Mouse (Mus musculus) CH12.LX (cell line): ENCODE data around the gene Ccl7. TPM values are rescaled to one million over a fixed set of nuclear protein-coding genes. Genes with fewer than 3 reads are reported as not detected.

Experiments used
- DNase-seq: peaks from one replicate; pipeline ENCODE4 v3.0.0-alpha.2; 2013; ENCODE audit errors: extremely low read depth
- H3K27ac ChIP-seq: 2 replicates; pipeline ENCODE4 v1.5.1; 2012; ENCODE audit warnings: low read depth, mild to moderate bottlenecking, control low read depth, moderate library complexity; ENCODE audit not compliant: insufficient read depth
- H3K27me3 ChIP-seq: replicated peaks from 2 replicates; pipeline ENCODE3; 2012; ENCODE audit warnings: inconsistent platforms
- H3K36me3 ChIP-seq, 2 experiments: replicated peaks in 1 of 2; 2 replicates each; pipeline versions ENCODE3 to v1.6.1; 2012; ENCODE audit warnings: inconsistent platforms in 1 of 2, low read length in 1 of 2, mild to moderate bottlenecking in 1 of 2, mixed read lengths in 1 of 2, moderate library complexity in 1 of 2; ENCODE audit not compliant: control insufficient read depth in 1 of 2, insufficient read depth in 1 of 2
- H3K4me1 ChIP-seq, 2 experiments: 2 replicates each; pipeline ENCODE4 v1.6.1; 2012; ENCODE audit warnings: inconsistent platforms in 1 of 2, moderate library complexity in 1 of 2; ENCODE audit not compliant: insufficient read depth in 2 of 2, control insufficient read depth in 1 of 2
- H3K4me2 ChIP-seq: 2 replicates; pipeline ENCODE4 v1.6.1; 2012; ENCODE audit warnings: low read depth, mild to moderate bottlenecking, control low read depth; ENCODE audit not compliant: poor library complexity, insufficient read depth, severe bottlenecking
- H3K4me3 ChIP-seq, 3 experiments: fragments of 150-350 bp in 1 of 3; sonication (generic) in 1 of 3; replicated peaks in 1 of 3; 2 replicates each; pipeline versions ENCODE3 to v1.5.1; 2011 to 2012; ENCODE audit warnings: low read depth in 2 of 3, low read length in 2 of 3, mild to moderate bottlenecking in 2 of 3, moderate library complexity in 2 of 3, control low read depth in 1 of 3, improper control_type of control experiment in 1 of 3, inconsistent platforms in 1 of 3, mixed read lengths in 1 of 3; ENCODE audit not compliant: poor library complexity in 1 of 3
- H3K79me2 ChIP-seq: replicated peaks from 2 replicates; pipeline ENCODE4 v1.6.1; 2012; ENCODE audit warnings: mild to moderate bottlenecking, moderate library complexity; ENCODE audit not compliant: control insufficient read depth, poor library complexity, insufficient read depth, severe bottlenecking; ENCODE audit errors: extremely low read depth
- H3K9ac ChIP-seq: 2 replicates; pipeline ENCODE4 v1.6.1; 2012; ENCODE audit warnings: low read depth, mild to moderate bottlenecking, control low read depth, moderate library complexity; ENCODE audit not compliant: insufficient read depth
- H3K9me3 ChIP-seq: replicated peaks from 2 replicates; pipeline ENCODE3; 2012; ENCODE audit warnings: low read length, inconsistent platforms, mixed read lengths
- CTCF ChIP-seq, 2 experiments: IDR thresholded peaks in 1 of 2; conservative IDR thresholded peaks in 1 of 2; 2 replicates each; pipeline ENCODE4 v1.5.1; 2011 to 2012; ENCODE audit warnings: low read depth in 2 of 2, low read length in 2 of 2, improper control_type of control experiment in 1 of 2, inconsistent platforms in 1 of 2, mild to moderate bottlenecking in 1 of 2, moderate library complexity in 1 of 2
- ELF1 ChIP-seq: IDR thresholded peaks from 2 replicates; pipeline ENCODE4 v1.6.1; 2014; ENCODE audit warnings: low read depth, mild to moderate bottlenecking, inconsistent platforms, low read length, improper control_type of control experiment
- EP300 ChIP-seq: IDR thresholded peaks from 2 replicates; pipeline ENCODE4 v1.6.1; 2011; ENCODE audit warnings: low read length, improper control_type of control experiment
- IRF4 ChIP-seq: IDR thresholded peaks from 2 replicates; pipeline ENCODE4 v1.6.1; 2014; ENCODE audit warnings: low read depth, mild to moderate bottlenecking, inconsistent platforms, low read length, improper control_type of control experiment
- JUND ChIP-seq: conservative IDR thresholded peaks from 2 replicates; pipeline ENCODE4 v1.6.1; 2011; ENCODE audit warnings: low read depth, low read length, improper control_type of control experiment
- MYC ChIP-seq: IDR thresholded peaks from 2 replicates; pipeline ENCODE4 v1.6.1; 2011; ENCODE audit warnings: low read depth, mild to moderate bottlenecking, improper control_type of control experiment, low read length
- NRF1 ChIP-seq: IDR thresholded peaks from 2 replicates; pipeline ENCODE4 v1.6.1; 2014; ENCODE audit warnings: low read depth, mild to moderate bottlenecking, inconsistent platforms, low read length, improper control_type of control experiment, moderate library complexity
- POLR2A ChIP-seq: IDR thresholded peaks from 2 replicates; pipeline ENCODE4 v1.6.1; 2011; ENCODE audit warnings: low read depth, mild to moderate bottlenecking, improper control_type of control experiment, low read length
- RAD21 ChIP-seq: IDR thresholded peaks from 2 replicates; pipeline ENCODE4 v1.6.1; 2011; ENCODE audit warnings: low read depth, mild to moderate bottlenecking, low read length, improper control_type of control experiment, moderate library complexity
- SIN3A ChIP-seq: IDR thresholded peaks from 2 replicates; pipeline ENCODE4 v1.6.1; 2012; ENCODE audit warnings: low read length, improper control_type of control experiment, inconsistent platforms
- SMC3 ChIP-seq: IDR thresholded peaks from 2 replicates; pipeline ENCODE4 v1.6.1; 2011; ENCODE audit warnings: low read depth, low read length, improper control_type of control experiment
- TBP ChIP-seq: conservative IDR thresholded peaks from 2 replicates; pipeline ENCODE4 v1.6.1; 2011; ENCODE audit warnings: low read depth, low read length, improper control_type of control experiment
- TCF12 ChIP-seq: IDR thresholded peaks from 2 replicates; pipeline ENCODE4 v1.6.1; 2014; ENCODE audit warnings: low read depth, mild to moderate bottlenecking, inconsistent platforms, low read length, improper control_type of control experiment
- UBTF ChIP-seq: IDR thresholded peaks from 2 replicates; pipeline ENCODE4 v1.6.1; 2012; ENCODE audit warnings: low read depth, mild to moderate bottlenecking, inconsistent platforms, low read length, improper control_type of control experiment, moderate library complexity
- USF2 ChIP-seq: conservative IDR thresholded peaks from 2 replicates; pipeline ENCODE4 v1.6.1; 2011; ENCODE audit warnings: low read depth, low read length, improper control_type of control experiment
- ZKSCAN1 ChIP-seq: IDR thresholded peaks from 2 replicates; pipeline ENCODE4 v1.6.1; 2012; ENCODE audit warnings: low read depth, inconsistent platforms, low read length, improper control_type of control experiment, borderline replicate concordance
- ZNF384 ChIP-seq: IDR thresholded peaks from 2 replicates; pipeline ENCODE4 v1.6.1; 2012; ENCODE audit warnings: low read depth, low read length, improper control_type of control experiment, inconsistent platforms
- dilution Hi-C: fragments of 300-500 bp; cut with MboI; formaldehyde crosslinking; loops from 2 replicates; pipeline ENCODE4 v1.14.3; 2020; ENCODE audit warnings: low sequenced_read_pairs; ENCODE audit not compliant: extremely low pct_unique_long_range_greater_than_20kb, extremely low pct_ligation_motif_present
- in situ Hi-C: fragments of 300-500 bp; cut with MboI; formaldehyde crosslinking; loops from 3 replicates; pipeline ENCODE4 v1.14.3; 2019; ENCODE audit warnings: low sequenced_read_pairs, low pct_ligation_motif_present, low pct_unique_long_range_greater_than_20kb, mixed read lengths
- polyA plus RNA-seq: library from polyadenylated mRNA; unstranded; fragments of >175 nt; gene quantifications from 2 replicates; pipeline ENCODE4 v1.2.1, GENCODE M21; 2012; ENCODE audit warnings: low read depth; ENCODE audit not compliant: insufficient read length
- total RNA-seq, 2 experiments: library from RNA; depleted of rRNA; stranded (reverse); fragments of 300-350 nt in 1 of 2; fragments of >200 nt in 1 of 2; gene quantifications; 2 replicates each; pipeline ENCODE4 v1.2.3; 2012 to 2014

Ccl7 gene
- total and polyA plus RNA-seq, 3 experiments = not detected

GRCm38 (mm10) chr11:82032678-82033344 is 12.7 kb upstream of the Ccl7 start:
- H3K4me3 ChIP-seq = no peak overlapping the region
- TF ChIP-seq UBTF = no peak
- no peak for TF ChIP-seq ZKSCAN1
- no peak for TF ChIP-seq TCF12
- TF ChIP-seq MYC = no peak
- TF ChIP-seq JUND = no peak
- TF ChIP-seq USF2 = no peak
- TF ChIP-seq EP300 = no peak
- no peak for TF ChIP-seq RAD21
- no peak for TF ChIP-seq IRF4
- TF ChIP-seq TBP = no peak
- H3K27ac ChIP-seq = no peak overlapping the region
- no peak overlapping the region for H3K9ac ChIP-seq
- H3K4me2 ChIP-seq = no peak overlapping the region
- in situ Hi-C loops = no loop called here
- no peaks in the 10 kb centered on the region for H3K4me1 ChIP-seq
- H3K27me3 ChIP-seq = peaks cover 41% of the 10 kb centered on the region
- no peaks in the 10 kb centered on the region for H3K9me3 ChIP-seq
- dilution Hi-C loops = no loop called here
- H3K79me2 ChIP-seq = no peaks in the 10 kb centered on the region
- DNase-seq = no peak
- H3K36me3 ChIP-seq = no peaks in the 10 kb centered on the region

- in situ Hi-C loops (no loop called here), dilution Hi-C loops (no loop called here)
- Histone ChIP-seq H3K9ac (no peak overlapping the region), H3K27me3 (peaks cover 36% of the 10 kb centered on the region), H3K79me2 (no peaks in the 10 kb centered on the region), H3K27ac (no peak overlapping the region), H3K36me3 (no peaks in the 10 kb centered on the region), H3K4me1 (no peaks in the 10 kb centered on the region), H3K9me3 (no peaks in the 10 kb centered on the region), H3K4me2 (no peak overlapping the region)
- DNase-seq = no peak
- no peak for TF ChIP-seq MYC
- TF ChIP-seq NRF1 = no peak
- TF ChIP-seq SMC3 = no peak
- no peak for TF ChIP-seq EP300
- TF ChIP-seq POLR2A = no peak
- TF ChIP-seq ELF1 = no peak
- no peak for TF ChIP-seq SIN3A
- TF ChIP-seq CTCF (conservative IDR thresholded peaks at IDR 0.05 in 1 of 2, IDR thresholded peaks at IDR 0.05 in 1 of 2; ENCODE audit: low read depth in 2 of 2, low read length in 2 of 2) = no peak
- TF ChIP-seq ZNF384 = no peak
- TF ChIP-seq RAD21 = no peak
- TF ChIP-seq, all 38 proteins: peak for 0
- no peak overlapping the region for H3K4me3 ChIP-seq
Observed at GRCm38 (mm10) chr11:82034446-82034845, 11.1 kb upstream of the Ccl7 start.
